Mouse (Mus musculus) inflammation-experienced regulatory T-cells (primary cell): ENCODE results near the gene Pde4dip. TPM values are rescaled to one million over a fixed set of nuclear protein-coding genes. Genes with fewer than 3 reads are reported as not detected.

Experiments used
- polyA plus RNA-seq, 2 experiments: library from polyadenylated mRNA; unstranded; fragments of 100-300 nt; shearing (Covaris generic); gene quantifications; one replicate each; pipeline ENCODE4 v1.2.1; 2017

Pde4dip gene
- 10 to 100 TPM; 20.9 to 30.1 TPM for polyA plus RNA-seq

GRCm38 (mm10) chr3:97888168-97888901, at the start of gene Pde4dip:
Gene Pde4dip, minus strand, starts transcription at chr3:97888707.

GRCm38 (mm10) chr3:97900516-97901490, 12.3 kb upstream of the Pde4dip start, which contains the start of gene Sec22b:
Gene Sec22b, plus strand, starts transcription at chr3:97901190.

GRCm38 (mm10) chr3:97674644-97675110, 213.8 kb downstream of the Pde4dip start, which contains the start of gene Gm17651:
Gene Gm17651, minus strand, starts transcription at chr3:97674694.

GRCm38 (mm10) chr3:97657655-97658411, 230.7 kb downstream of the Pde4dip start, which contains the start of gene Prkab2:
Gene Prkab2, plus strand, starts transcription at chr3:97658193.

Other genes with a start within 250 kb of the Pde4dip start
- 1 to 10 TPM; 2.1 to 4.7 TPM for gene Prkab2, start 230.5 kb downstream of the Pde4dip start, polyA plus RNA-seq
- not detected for gene Gm17651, start 214.0 kb downstream of the Pde4dip start, polyA plus RNA-seq
- gene Sec22b, start 12.5 kb upstream of the Pde4dip start, polyA plus RNA-seq = 10 to 100 TPM; 90.1 to 91.9 TPM
- gene Notch2, start 124.8 kb upstream of the Pde4dip start, polyA plus RNA-seq = 10 to 100 TPM; 31.4 to 34.9 TPM